Mouse (Mus musculus): ENCODE data around the gene Strip1.

GRCm38 (mm10) chr3:107571205-107571604 is 60.3 kb downstream of the Strip1 start:
- TF ChIP-seq CTCF (IDR thresholded peaks at IDR 0.05; ENCODE audit: low read depth, low read length) (no peak), POLR2A (IDR thresholded peaks at IDR 0.05; ENCODE audit: borderline replicate concordance, low read depth, low read length) (no peak)
